Mouse (Mus musculus) E14TG2a.4 (cell line): ENCODE measurements around the gene Sorbs2.

Experiments
- CTCF ChIP-seq: conservative IDR thresholded peaks from 2 replicates; pipeline ENCODE4 v1.5.1; 2014; ENCODE audit warnings: low read length
- NANOG ChIP-seq: IDR thresholded peaks from 2 replicates; pipeline ENCODE4 v1.6.1; 2014; ENCODE audit warnings: borderline replicate concordance, low read length, mixed read lengths
- POU5F1 ChIP-seq: IDR thresholded peaks from 2 replicates; pipeline ENCODE4 v1.6.1; 2014; ENCODE audit warnings: low read length, borderline replicate concordance

DNA sequence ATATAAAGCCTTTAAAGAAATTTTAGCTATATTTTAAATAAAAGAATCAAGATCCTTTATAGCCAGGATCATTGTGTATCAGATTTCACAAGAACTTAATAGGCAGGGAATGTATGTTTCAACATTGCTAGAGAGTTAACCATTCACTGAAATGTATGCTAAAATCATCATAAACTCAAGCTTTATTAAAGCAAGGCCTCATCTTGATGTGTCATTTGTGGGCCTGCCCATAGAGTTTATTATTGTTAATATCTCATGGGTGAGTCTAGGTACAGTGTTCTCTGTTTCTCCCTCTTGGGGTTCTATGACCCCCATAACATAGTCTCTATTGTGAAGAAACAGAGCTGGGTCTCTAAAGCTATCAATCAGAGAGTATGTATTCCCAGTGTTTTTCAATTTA lies 236.2 kb downstream of the Sorbs2 start:
- TF ChIP-seq CTCF = no peak
- no peak for TF ChIP-seq POU5F1
- no peak for TF ChIP-seq NANOG
